Mouse (Mus musculus): ENCODE data around the gene Spatc1l.

DNA sequence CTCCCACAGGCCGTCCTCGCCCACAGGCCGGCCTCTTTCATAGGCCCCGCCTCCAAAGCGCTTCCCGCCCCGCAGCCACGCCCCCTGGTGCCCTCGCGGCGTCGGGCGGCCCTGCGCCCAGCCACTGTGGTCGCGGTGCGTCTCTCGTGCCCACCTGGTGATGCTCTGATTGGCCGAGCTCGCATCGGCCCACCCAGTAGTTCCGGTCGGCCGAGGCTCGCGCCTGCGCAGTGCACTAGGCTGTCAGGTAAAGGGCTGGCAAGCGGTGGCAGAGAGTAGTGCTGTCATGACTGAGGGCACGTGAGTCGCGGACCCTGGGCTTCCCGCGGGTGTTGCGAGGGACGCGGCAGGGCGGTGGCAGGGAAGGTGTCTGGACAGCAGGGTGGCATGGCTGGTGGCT is 30.7 kb upstream of the Spatc1l start, which contains the start of gene Lss:
- TF ChIP-seq ZC3H11A (IDR thresholded peaks at IDR 0.05; ENCODE audit: borderline replicate concordance, low read depth, low read length) (no peak), HCFC1 (IDR thresholded peaks at IDR 0.05; ENCODE audit: borderline replicate concordance, insufficient read depth, low read length) (no peak), ZNF384 (IDR thresholded peaks at IDR 0.05; ENCODE audit: low read depth, low read length) (no peak), MAFK (IDR thresholded peaks at IDR 0.05; ENCODE audit: insufficient read depth, low read depth, low read length) (no peak), CHD2 (IDR thresholded peaks at IDR 0.05; ENCODE audit: low read depth, low read length) (no peak)
